Mouse (Mus musculus) left cerebral cortex, postnatal 14 days (tissue): ENCODE measurements around the gene Rin2. TPM values are rescaled to one million over a fixed set of nuclear protein-coding genes. Genes with fewer than 3 reads are reported as not detected.
A peak's percentile ranks its signal among the peaks of the same experiment; 100 is the strongest.

Experiments
- DNase-seq, 2 experiments: peaks; one replicate each; pipeline ENCODE4 v3.0.0; 2021 to 2022; ENCODE audit warnings: low spot score in 2 of 2, mixed read lengths in 1 of 2
- intact Hi-C: fragments of 180-260 bp; cut with DNase I; formaldehyde crosslinking; loops from one replicate; pipeline ENCODE4 v1.15.1; 2025
- microRNA-seq, 2 experiments: library from miRNA; unstranded; fragments of <30 nt; microRNA quantifications; one replicate each; pipeline ENCODE4 v1.2.0; 2022
- total RNA-seq, 2 experiments: library from RNA; stranded (reverse); gene quantifications; 2 replicates each; pipeline ENCODE4 v1.2.3; 2021

Gene Rin2
- total RNA-seq, 2 experiments from 2014 or later, result 19.3 to 27.7 TPM

DNA sequence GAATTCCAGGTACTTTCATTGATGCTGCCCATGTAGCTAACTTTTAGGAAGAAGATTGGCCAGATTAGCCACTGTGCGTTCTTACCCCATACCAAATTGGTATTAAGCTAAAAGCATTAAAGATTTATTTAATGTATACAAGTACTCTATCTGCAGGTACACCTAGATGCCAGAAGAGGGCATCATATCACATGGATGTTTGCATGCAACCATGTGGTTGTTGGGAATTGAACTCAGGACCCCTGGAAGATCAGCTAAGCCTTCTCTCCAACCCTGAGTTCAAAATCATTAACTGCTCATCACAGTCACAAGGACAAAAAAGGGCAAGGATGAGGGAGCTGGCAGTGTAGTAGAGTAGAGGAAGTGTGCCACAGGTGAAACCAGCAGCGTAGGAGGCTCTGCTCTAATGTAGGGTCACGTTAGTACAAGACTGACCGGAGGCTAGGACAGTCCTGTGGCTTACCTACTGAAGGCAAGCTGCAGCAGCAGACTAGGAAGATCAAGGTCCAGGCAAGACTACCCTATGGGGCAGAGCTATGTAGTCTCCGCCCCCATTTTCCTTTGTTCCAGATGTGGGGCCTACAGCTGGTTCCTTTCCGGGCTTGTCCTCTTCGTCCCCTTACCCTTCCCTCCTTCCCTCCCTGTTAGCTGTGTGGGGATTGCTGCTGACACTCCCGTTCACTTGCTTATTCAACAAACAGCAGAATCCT is 246.1 kb downstream of the Rin2 start:
- intact Hi-C loops, result no loop called here
- DNase-seq, result no peak

DNA sequence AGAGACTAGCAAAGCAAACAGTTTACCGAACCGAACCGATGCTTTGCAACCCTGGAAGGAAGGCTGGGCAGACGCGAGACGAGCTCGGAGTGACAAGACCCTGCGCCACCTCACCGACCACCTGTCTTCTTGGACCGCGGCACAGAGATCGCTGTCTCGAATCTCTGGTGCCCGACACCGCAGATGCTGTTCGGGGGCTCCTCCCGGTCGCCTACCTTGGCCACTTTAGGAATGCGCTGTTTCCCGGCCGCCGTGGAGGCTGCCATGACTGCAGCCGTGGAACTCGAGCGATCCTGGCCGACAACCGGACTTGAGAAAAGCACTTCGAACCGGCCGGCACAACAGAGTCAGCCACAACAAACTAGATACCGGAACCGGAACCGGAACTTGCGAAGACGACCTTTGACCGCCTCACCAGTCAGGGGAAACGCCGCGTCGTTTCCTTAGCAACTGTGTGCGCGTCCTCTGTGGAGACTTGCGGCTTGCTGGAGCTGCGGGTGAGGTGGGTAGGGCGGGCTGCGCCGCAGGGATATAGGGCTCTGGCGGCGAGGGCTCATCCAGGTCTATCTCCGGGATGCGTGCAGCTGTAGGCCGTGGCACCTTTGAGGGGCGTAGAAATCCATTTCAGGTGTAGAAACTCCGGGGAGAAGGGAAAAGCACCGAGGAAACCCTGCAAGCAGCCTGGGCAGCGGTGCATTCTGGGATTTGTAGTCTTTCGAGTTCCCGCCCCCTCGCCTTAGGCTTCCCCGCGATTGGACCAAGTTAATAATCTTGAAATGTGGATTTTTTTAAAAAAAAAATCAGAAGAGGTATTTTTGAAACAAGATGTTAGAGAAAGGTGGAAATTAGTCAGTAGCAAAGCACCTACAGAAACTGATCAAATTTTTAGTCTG is 259.6 kb downstream of the Rin2 start, which contains the start of the genes Cfap61 and Crnkl1:
TSS of gene Cfap61 (plus strand) at position 446 of the 893 bp plus-strand sequence.
TSS of gene Crnkl1 (minus strand) at position 676 of the 893 bp plus-strand sequence.
- intact Hi-C loops, result no loop called here
- peak; percentile 95 to 96 for DNase-seq

DNA sequence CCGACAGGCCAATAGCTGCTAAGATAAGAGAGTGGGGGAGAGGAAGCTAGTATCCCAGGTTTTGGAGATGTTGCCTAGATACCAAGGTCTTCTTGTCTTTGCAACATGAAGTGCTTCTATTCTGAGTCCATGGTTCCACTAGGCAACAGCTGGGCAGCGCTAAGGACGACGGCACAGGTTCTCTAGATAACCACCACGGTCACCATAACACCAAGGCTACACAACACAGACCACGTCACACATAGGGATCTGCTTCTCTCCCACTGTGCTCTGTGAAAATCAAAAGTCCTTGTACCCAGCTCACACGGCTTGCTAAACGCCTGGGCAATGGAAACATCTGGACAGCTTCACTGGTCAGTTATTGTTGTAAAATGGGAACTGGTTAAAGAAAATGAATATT is 262.0 kb downstream of the Rin2 start:
- DNase-seq, result peak in 1 of 2 experiments; percentile 23
- intact Hi-C loops, result no loop called here

Small RNA genes within 50 kb of the gene (microRNA-seq; reads per million reads assigned to microRNA genes)
- 0 reads per million in 2 experiments for gene Gm25026

Other genes starting within 250 kb of the Rin2 start
- 10 to 100 TPM; 72.3 to 79.3 TPM for gene Naa20, start 226.9 kb downstream of the Rin2 start, total RNA-seq